Mouse (Mus musculus): Measurements from ENCODE around the gene Yipf4. TPM values are rescaled to one million over a fixed set of nuclear protein-coding genes. Genes with fewer than 3 reads are reported as not detected.

The Yipf4 gene
- total and polyA plus RNA-seq, 3 experiments, result 28.9 to 77.7 (median 41.6) TPM

- peaks cover 0 to 41% of the 10 kb centered on the region in 2 experiments for H3K36me3 ChIP-seq (replicated peaks in 1 of 2; ENCODE audit: control insufficient read depth in 1 of 2, insufficient read depth in 1 of 2, low read length in 1 of 2)
- no peak for DNase-seq (ENCODE audit: extremely low read depth)
- H3K4me2 ChIP-seq (ENCODE audit: insufficient read depth, low read depth, poor library complexity, severe bottlenecking), result no peak overlapping the region
- H3K4me3 ChIP-seq (replicated peaks in 1 of 3; ENCODE audit: low read depth in 2 of 3, low read length in 2 of 3, poor library complexity in 1 of 3), result no peak overlapping the region
- peaks cover 2% of the 10 kb centered on the region for H3K9me3 ChIP-seq (replicated peaks; ENCODE audit: low read length)
- peaks cover 2 to 25% of the 10 kb centered on the region in 2 experiments; a peak in 3 of 4 replicates for H3K4me1 ChIP-seq (ENCODE audit: control insufficient read depth in 1 of 2, insufficient read depth in 2 of 2)
- in situ Hi-C loops (cut with MboI; ENCODE audit: low pct_ligation_motif_present, low pct_unique_long_range_greater_than_20kb, low sequenced_read_pairs), result no loop called here
- H3K27me3 ChIP-seq (replicated peaks), result no peaks in the 10 kb centered on the region
- no peaks in the 10 kb centered on the region for H3K79me2 ChIP-seq (replicated peaks; ENCODE audit: control insufficient read depth, extremely low read depth, insufficient read depth, poor library complexity, severe bottlenecking)
- dilution Hi-C loops (cut with MboI; ENCODE audit: extremely low pct_ligation_motif_present, extremely low pct_unique_long_range_greater_than_20kb, low sequenced_read_pairs), result no loop called here
- no peak overlapping the region for H3K27ac ChIP-seq (ENCODE audit: insufficient read depth, low read depth)
- TF ChIP-seq EP300 (IDR thresholded peaks at IDR 0.05; ENCODE audit: low read length) (peak; percentile 56; the same call in 1 of the 2 replicates), RAD21 (IDR thresholded peaks at IDR 0.05; ENCODE audit: low read depth, low read length) (no peak), ZNF384 (IDR thresholded peaks at IDR 0.05; ENCODE audit: low read depth, low read length) (peak; percentile 93), KAT2A (IDR thresholded peaks at IDR 0.05; ENCODE audit: insufficient replicate concordance, low read length) (no peak), ETS1 (conservative IDR thresholded peaks at IDR 0.05; ENCODE audit: low read depth, low read length) (no peak), NELFE (IDR thresholded peaks at IDR 0.05; ENCODE audit: low read depth, low read length) (no peak)
- no peak overlapping the region for H3K9ac ChIP-seq (ENCODE audit: insufficient read depth, low read depth)
Measured at GRCm38 (mm10) chr17:74454660-74455059, 34.6 kb upstream of the Yipf4 start.

DNA sequence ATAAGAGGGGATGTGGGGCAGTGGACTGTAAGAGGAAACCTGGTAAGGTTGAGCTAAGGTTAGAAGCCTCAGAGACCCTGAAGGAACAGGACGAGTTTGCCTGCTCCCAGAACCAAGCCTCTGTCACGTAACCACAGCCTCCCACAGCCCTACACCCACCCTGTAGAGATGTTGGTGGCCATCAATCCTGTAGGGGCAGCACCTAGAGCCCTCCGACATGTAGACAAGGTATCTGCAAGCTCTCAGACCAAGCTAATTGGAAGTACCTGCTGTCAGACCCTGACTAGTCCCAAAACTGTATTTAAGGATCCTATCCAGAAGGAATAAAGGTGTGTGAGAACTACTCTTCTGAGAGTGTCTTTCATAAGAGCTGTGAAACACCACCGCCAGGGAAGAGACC, 33.9 kb upstream of the Yipf4 start:
- no peak for DNase-seq (ENCODE audit: extremely low read depth)
- Histone ChIP-seq H3K27ac (ENCODE audit: insufficient read depth, low read depth) (no peak overlapping the region), H3K9ac (ENCODE audit: insufficient read depth, low read depth) (no peak overlapping the region), H3K36me3 (replicated peaks in 1 of 2; ENCODE audit: control insufficient read depth in 1 of 2, insufficient read depth in 1 of 2, low read length in 1 of 2) (peaks cover 0 to 34% of the 10 kb centered on the region in 2 experiments), H3K79me2 (replicated peaks; ENCODE audit: control insufficient read depth, extremely low read depth, insufficient read depth, poor library complexity, severe bottlenecking) (no peaks in the 10 kb centered on the region), H3K4me3 (replicated peaks in 1 of 3; ENCODE audit: low read depth in 2 of 3, low read length in 2 of 3, poor library complexity in 1 of 3) (no peak overlapping the region), H3K27me3 (replicated peaks) (no peaks in the 10 kb centered on the region), H3K4me1 (ENCODE audit: control insufficient read depth in 1 of 2, insufficient read depth in 2 of 2) (peaks cover 2 to 25% of the 10 kb centered on the region in 2 experiments; a peak in 3 of 4 replicates), H3K9me3 (replicated peaks; ENCODE audit: low read length) (peaks cover 2% of the 10 kb centered on the region), H3K4me2 (ENCODE audit: insufficient read depth, low read depth, poor library complexity, severe bottlenecking) (no peak overlapping the region)
- in situ Hi-C loops (cut with MboI; ENCODE audit: low pct_ligation_motif_present, low pct_unique_long_range_greater_than_20kb, low sequenced_read_pairs) (no loop called here), dilution Hi-C loops (cut with MboI; ENCODE audit: extremely low pct_ligation_motif_present, extremely low pct_unique_long_range_greater_than_20kb, low sequenced_read_pairs) (no loop called here)
- TF ChIP-seq IRF4 (IDR thresholded peaks at IDR 0.05; ENCODE audit: low read depth, low read length) (no peak), MAZ (IDR thresholded peaks at IDR 0.05; ENCODE audit: low read depth, low read length) (no peak), E2F4 (IDR thresholded peaks at IDR 0.05; ENCODE audit: insufficient replicate concordance, low read depth, low read length) (no peak), UBTF (IDR thresholded peaks at IDR 0.05; ENCODE audit: low read depth, low read length) (no peak), JUND (conservative IDR thresholded peaks at IDR 0.05; ENCODE audit: low read depth, low read length) (no peak), HCFC1 (IDR thresholded peaks at IDR 0.05; ENCODE audit: low read depth, low read length) (no peak), ZC3H11A (IDR thresholded peaks at IDR 0.05; ENCODE audit: low read depth, low read length) (no peak), BHLHE40 (IDR thresholded peaks at IDR 0.05; ENCODE audit: low read depth, low read length) (no peak), MYC (IDR thresholded peaks at IDR 0.05; ENCODE audit: low read depth, low read length) (no peak)
